Mouse (Mus musculus) B cell, adult 67 days (primary cell): ENCODE measurements around the gene Rbm3. TPM values are rescaled to one million over a fixed set of nuclear protein-coding genes. Genes with fewer than 3 reads are reported as not detected.

Experiments
- total RNA-seq, 2 experiments: library from RNA; stranded (reverse); gene quantifications; 4 replicates each; pipeline ENCODE4 v1.2.4; 2023

Gene Rbm3
- total RNA-seq, result 100 to 1,000 TPM; 511 to 604 TPM

GRCm38 (mm10) chrX:8145153-8145991 lies at the start of gene Rbm3:
Gene Rbm3, minus strand, starts transcription at chrX:8145880.

DNA sequence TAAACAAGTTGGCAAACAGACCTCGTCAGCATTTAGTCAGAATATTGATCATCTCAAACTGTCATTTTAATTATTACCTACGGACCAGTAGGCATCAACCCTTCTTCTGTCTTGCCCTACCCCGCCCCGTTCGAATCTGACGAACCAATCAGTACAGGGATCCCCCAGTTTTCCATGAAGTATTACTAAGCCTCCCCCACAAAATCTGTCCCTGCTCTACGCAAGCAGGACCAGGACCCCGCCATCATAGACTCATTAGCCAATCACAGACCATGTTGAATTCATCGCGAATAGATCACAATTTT lies 47.7 kb upstream of the Rbm3 start, which contains the start of gene Ebp:
Gene Ebp (minus strand): TSS at position 94 of the 305 bp plus-strand sequence.

DNA sequence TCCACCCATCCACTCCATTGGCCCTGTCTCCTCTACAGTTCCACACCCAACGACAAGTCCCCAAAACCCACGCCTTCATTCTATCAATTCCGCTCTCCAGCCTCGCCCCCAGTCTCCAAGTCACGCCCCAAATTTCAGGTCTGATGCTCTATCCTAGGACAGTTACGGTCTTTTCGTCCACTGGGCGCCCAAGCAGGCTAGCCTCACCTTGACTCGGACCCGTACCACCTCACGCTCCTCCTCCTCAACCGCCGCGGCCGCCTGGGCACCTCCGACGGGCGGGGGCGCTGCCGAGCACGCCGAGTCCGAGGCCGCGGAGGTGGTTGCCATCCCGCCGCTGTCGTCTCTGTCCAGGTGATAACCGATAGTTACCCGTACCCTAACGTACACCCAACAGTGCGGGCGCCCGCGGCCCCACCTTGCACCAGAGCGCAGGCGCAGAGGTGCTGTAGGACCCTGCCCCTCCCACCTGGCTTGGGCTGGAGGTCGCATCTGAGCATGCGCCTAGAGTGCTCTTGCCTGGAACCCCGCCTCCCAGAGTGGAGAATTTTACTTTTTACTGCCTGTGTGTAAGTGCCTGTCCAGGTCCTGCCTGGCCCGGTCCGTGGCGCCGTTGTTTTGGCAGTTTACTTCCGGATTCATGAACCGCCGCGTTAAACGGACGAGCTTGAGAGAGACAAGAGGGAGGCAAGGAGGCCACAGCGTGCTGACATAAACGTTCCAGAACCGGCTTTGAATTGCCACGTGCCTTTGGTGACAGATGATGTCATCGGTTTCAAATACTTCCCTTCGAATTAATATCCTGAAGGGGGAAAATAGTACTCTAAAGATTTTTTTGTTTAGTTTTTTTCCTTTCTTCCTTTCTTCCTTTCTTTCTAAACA lies 30.1 kb upstream of the Rbm3 start, which contains the start of gene Tbc1d25:
Gene Tbc1d25 (minus strand): TSS at position 678 of the 882 bp plus-strand sequence.

DNA sequence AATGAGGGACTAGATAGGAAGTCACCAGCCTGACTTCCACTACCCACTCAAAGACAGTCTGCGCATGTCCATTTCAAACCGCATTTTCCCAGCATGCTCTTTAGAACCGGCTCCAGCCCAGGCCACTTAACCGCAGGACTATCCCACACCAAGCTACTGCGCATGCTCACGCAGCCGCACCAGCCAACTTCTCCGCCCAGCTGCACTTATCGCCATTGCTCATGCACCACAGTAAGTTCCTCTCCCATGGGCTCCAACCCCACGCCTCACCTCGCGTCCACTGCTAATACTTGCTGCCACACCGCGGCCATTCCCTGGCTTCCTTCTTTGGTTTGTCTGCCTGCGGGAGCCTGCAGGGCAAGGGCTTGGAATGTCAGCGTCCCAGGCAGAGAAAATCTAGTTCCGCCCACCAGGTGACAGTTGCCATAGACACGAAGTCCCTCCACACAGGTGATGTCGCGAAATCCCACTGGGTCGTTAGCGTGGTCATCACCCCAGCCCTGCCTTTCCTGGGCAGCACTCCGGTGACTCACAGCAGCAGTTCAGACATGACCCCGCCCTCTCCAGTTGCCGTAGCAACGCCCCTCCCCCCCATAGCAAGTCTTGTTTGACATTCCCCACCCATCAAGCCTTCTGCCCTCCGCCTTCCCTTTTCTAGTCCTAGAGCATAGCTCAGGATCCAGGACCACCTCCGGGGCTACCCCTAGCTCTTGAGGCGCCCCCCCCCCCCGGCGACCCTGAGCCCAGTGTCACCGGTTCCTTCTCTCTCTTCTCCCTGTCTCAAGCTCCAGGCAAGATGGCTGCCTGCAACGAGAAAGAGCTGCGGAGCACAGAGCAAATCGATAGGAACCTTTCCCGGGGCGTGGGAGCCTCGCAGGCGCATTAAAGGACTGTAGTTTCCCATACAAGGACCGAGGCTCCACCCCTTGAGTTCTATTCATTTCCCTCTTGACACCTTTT lies 13.4 kb downstream of the Rbm3 start, which contains the start of gene Wdr13:
Gene Wdr13 (minus strand): TSS at position 876 of the 960 bp plus-strand sequence.

DNA sequence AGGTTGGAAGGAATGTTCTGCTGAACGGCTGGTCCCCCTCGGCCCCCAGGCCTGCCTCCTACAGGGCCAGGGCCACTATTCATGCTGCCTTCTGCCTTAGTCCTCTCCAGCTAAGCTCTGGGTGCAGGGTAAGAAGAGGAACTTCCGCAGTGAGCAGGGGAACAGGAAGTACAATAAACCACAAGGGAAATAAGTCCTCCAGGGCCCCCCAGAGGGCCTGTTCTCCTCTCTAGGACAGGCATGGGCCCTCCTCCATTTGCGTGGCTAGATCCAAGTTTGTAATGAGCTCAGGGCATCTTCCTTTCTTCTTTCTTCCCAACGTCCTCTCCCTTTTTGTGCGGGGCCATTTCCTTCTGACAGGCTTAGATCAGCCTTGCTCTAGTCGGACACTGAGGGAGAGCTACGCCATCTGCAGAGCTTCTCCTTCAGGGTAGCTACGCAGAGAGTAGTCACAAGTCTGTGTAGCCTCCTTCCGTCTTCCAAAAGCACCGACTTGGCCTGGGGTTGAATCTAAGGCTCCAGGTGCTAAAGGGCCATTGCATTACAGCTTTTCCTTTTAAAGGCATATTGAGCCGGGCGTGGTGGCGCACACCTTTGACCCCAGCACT lies 55.2 kb downstream of the Rbm3 start, which contains the start of gene Was:
Gene Was (minus strand): TSS at position 153 of the 608 bp plus-strand sequence.

Other genes with a start within 250 kb of the Rbm3 start
- 100 to 1,000 TPM; 121 to 128 TPM for gene Pqbp1, start 246.6 kb downstream of the Rbm3 start, total RNA-seq
- 10 to 100 TPM; 59.7 to 62.1 TPM for gene Timm17b, start 246.5 kb downstream of the Rbm3 start, total RNA-seq
- gene Gm10491, start 238.0 kb downstream of the Rbm3 start, total RNA-seq, result not detected
- not detected for gene Gm10490, start 236.3 kb downstream of the Rbm3 start, total RNA-seq
- not detected for gene Pcsk1n, start 226.1 kb downstream of the Rbm3 start, total RNA-seq
- not detected for gene Eras, start 217.3 kb downstream of the Rbm3 start, total RNA-seq
- gene Hdac6, start 198.0 kb downstream of the Rbm3 start, total RNA-seq, result 10 to 100 TPM; 21.5 to 23.6 TPM
- not detected for gene Gata1, start 167.8 kb downstream of the Rbm3 start, total RNA-seq
- gene Glod5, start 127.4 kb downstream of the Rbm3 start, total RNA-seq, result not detected
- gene Suv39h1, start 71.1 kb downstream of the Rbm3 start, total RNA-seq, result 10 to 100 TPM; 29.7 to 33.9 TPM
- 100 to 1,000 TPM; 133 to 139 TPM for gene Was, start 55.4 kb downstream of the Rbm3 start, total RNA-seq
- 10 to 100 TPM; 33.3 to 45.5 TPM for gene Wdr13, start 13.0 kb downstream of the Rbm3 start, total RNA-seq
- 10 to 100 TPM; 20.6 to 27.3 TPM for gene Tbc1d25, start 30.3 kb upstream of the Rbm3 start, total RNA-seq
- 10 to 100 TPM; 33.2 to 42.0 TPM for gene Ebp, start 47.6 kb upstream of the Rbm3 start, total RNA-seq
- gene Porcn, start 60.6 kb upstream of the Rbm3 start, total RNA-seq, result not detected
- gene Ftsj1, start 106.5 kb upstream of the Rbm3 start, total RNA-seq, result 10 to 100 TPM; 17.6 to 21.2 TPM
- gene Slc38a5, start 125.3 kb upstream of the Rbm3 start, total RNA-seq, result not detected
- gene Ssxb10, start 181.5 kb upstream of the Rbm3 start, total RNA-seq, result not detected
- not detected for gene Ssxb9, start 221.1 kb upstream of the Rbm3 start, total RNA-seq